Mouse (Mus musculus) bone marrow macrophage, adult 2 months (primary cell): ENCODE results near the gene Hist2h2be.
"Not testable (repeated sequence)": the region's sequence is repeated elsewhere in the genome, so short reads cannot be mapped to it uniquely, and the experiment has no call there.

Source experiments
- CTCF ChIP-seq: IDR thresholded peaks from 2 replicates; pipeline ENCODE4 v1.5.1; 2012; ENCODE audit warnings: low read depth, mild to moderate bottlenecking, low read length, moderate library complexity
- POLR2A ChIP-seq: IDR thresholded peaks from 2 replicates; pipeline ENCODE4 v1.6.1; 2012; ENCODE audit warnings: mild to moderate bottlenecking, low read depth, low read length, borderline replicate concordance

- TF ChIP-seq POLR2A, CTCF: not testable (repeated sequence)
Observed at GRCm38 (mm10) chr3:96246427-96246856, 25.5 kb downstream of the Hist2h2be start, which contains the start of gene Hist2h3c1.
